Mouse (Mus musculus) G1E (cell line): Measurements from ENCODE around the gene Gnb5.

Experiments
- CTCF ChIP-seq: IDR thresholded peaks from 2 replicates; pipeline ENCODE4 v1.5.1; 2012; ENCODE audit warnings: low read depth, low read length, inconsistent platforms, mixed read lengths
- GATA1 ChIP-seq: IDR thresholded peaks from 2 replicates; pipeline ENCODE4 v1.6.1; 2012; ENCODE audit warnings: borderline replicate concordance, low read length, inconsistent platforms, mixed read lengths
- TAL1 ChIP-seq: conservative IDR thresholded peaks from 2 replicates; pipeline ENCODE4 v1.6.1; 2012; ENCODE audit warnings: low read depth, low read length, inconsistent platforms, mixed read lengths

GRCm38 (mm10) chr9:75385218-75385974 is 79.3 kb downstream of the Gnb5 start:
- no peak for TF ChIP-seq CTCF
- no peak for TF ChIP-seq TAL1
- no peak for TF ChIP-seq GATA1
